Mouse (Mus musculus) limb, embryonic 12.5 days (tissue): Measurements from ENCODE around the gene Acad12. TPM values are rescaled to one million over a fixed set of nuclear protein-coding genes. Genes with fewer than 3 reads are reported as not detected.
"Not testable (repeated sequence)": the region's sequence is repeated elsewhere in the genome, so short reads cannot be mapped to it uniquely, and the experiment has no call there.

ENCODE experiments used
- ATAC-seq: fragments of 200-750 bp; cut with Nextera tagmentation; 2 replicates; pipeline ENCODE4 v1.8.0; 2017; ENCODE audit warnings: low read depth, moderate TSS enrichment; ENCODE audit not compliant: insufficient number of reproducible peaks, insufficient read depth, low FRiP score, low TSS enrichment
- H3K27ac ChIP-seq: fragments of 300-500 bp; sonication (generic); 2 replicates; pipeline ENCODE4 v1.5.1; 2016; ENCODE audit warnings: mild to moderate bottlenecking, moderate library complexity
- H3K27me3 ChIP-seq: fragments of 300-500 bp; sonication (generic); 2 replicates; pipeline ENCODE4 v1.6.1; 2016; ENCODE audit warnings: mild to moderate bottlenecking, moderate library complexity
- H3K36me3 ChIP-seq: fragments of 300-500 bp; sonication (generic); 2 replicates; pipeline ENCODE4 v1.6.1; 2016; ENCODE audit warnings: mild to moderate bottlenecking, moderate library complexity
- H3K4me1 ChIP-seq: fragments of 300-500 bp; sonication (generic); replicated peaks from 2 replicates; pipeline ENCODE4 v1.6.1; 2016
- H3K4me2 ChIP-seq: fragments of 300-500 bp; sonication (generic); 2 replicates; pipeline ENCODE4 v1.6.1; 2016; ENCODE audit warnings: mild to moderate bottlenecking, moderate library complexity
- H3K4me3 ChIP-seq: fragments of 300-500 bp; sonication (generic); replicated peaks from 2 replicates; pipeline ENCODE4 v1.5.1; 2016; ENCODE audit warnings: mild to moderate bottlenecking
- H3K9ac ChIP-seq: fragments of 300-500 bp; sonication (generic); replicated peaks from 2 replicates; pipeline ENCODE4 v1.6.1; 2016; ENCODE audit warnings: mild to moderate bottlenecking, moderate library complexity
- H3K9me3 ChIP-seq: fragments of 300-500 bp; sonication (generic); 2 replicates; pipeline ENCODE4 v1.6.1; 2016; ENCODE audit warnings: mild to moderate bottlenecking, moderate library complexity
- WGBS: fragments of 180-500 bp; shearing (Covaris S2); methylation state at CpG from one replicate; pipeline ENCODE4 v1.1.7; 2016; 5-methylcytosine and 5-hydroxymethylcytosine counted together
- polyA plus RNA-seq: library from polyadenylated mRNA; unstranded; fragments of >200 nt; fragmentation: Nextera tagmentation; extraction: Ambion mirVana; gene quantifications from 2 replicates; pipeline ENCODE4 v1.2.1, GENCODE M21; 2016

The Acad12 gene
- polyA plus RNA-seq = 2.8 and 3.3 TPM in 2 replicates

GRCm38 (mm10) chr5:121618592-121619513 is at the start of gene Acad12:
Acad12 (minus strand) TSS chr5:121618938.
- Histone ChIP-seq H3K4me1 (peaks cover 12% of the 10 kb centered on the region), H3K27ac (peak within 1 kb of the TSS; percentile 78), H3K9ac (peak within 1 kb of the TSS; percentile 79), H3K36me3 (no peaks in the 10 kb centered on the region), H3K4me3 (peak within 1 kb of the TSS; percentile 72), H3K4me2 (peak within 1 kb of the TSS; percentile 67), H3K9me3 (no peaks in the 10 kb centered on the region), H3K27me3 (no peaks in the 10 kb centered on the region)
- WGBS = 1% methylated on average over 57 of the region's 58 CpGs
- peak; percentile 46; the same call in 1 of the 2 replicates for ATAC-seq

- Histone ChIP-seq H3K4me1 (no peaks in the 10 kb centered on the region), H3K9me3 (0 out of 2 replicates have a peak, but pooled peaks cover 5% of the 10 kb centered on the region), H3K4me2 (no peak overlapping the region), H3K9ac (no peak overlapping the region), H3K4me3 (no peak overlapping the region), H3K36me3 (peaks cover 84% of the 10 kb centered on the region), H3K27ac (no peak overlapping the region), H3K27me3 (no peaks in the 10 kb centered on the region)
- ATAC-seq = no peak
- 72% methylated on average over 6 of the region's 6 CpGs for WGBS
Observed at GRCm38 (mm10) chr5:121668411-121668810, 49.7 kb upstream of the Acad12 start.

GRCm38 (mm10) chr5:121667067-121667466 is 48.3 kb upstream of the Acad12 start:
- ATAC-seq = no peak
- H3K4me1 ChIP-seq = no peaks in the 10 kb centered on the region; the same call in 1 of the 2 replicates
- H3K9me3 ChIP-seq = 0 out of 2 replicates have a peak, but pooled peaks cover 5% of the 10 kb centered on the region
- H3K27ac ChIP-seq = no peak overlapping the region
- H3K36me3 ChIP-seq = peaks cover 81% of the 10 kb centered on the region
- 93% methylated on average over 4 of the region's 4 CpGs for WGBS
- no peaks in the 10 kb centered on the region for H3K27me3 ChIP-seq
- no peak overlapping the region for H3K9ac ChIP-seq
- H3K4me3 ChIP-seq = no peak overlapping the region
- no peak overlapping the region for H3K4me2 ChIP-seq

DNA sequence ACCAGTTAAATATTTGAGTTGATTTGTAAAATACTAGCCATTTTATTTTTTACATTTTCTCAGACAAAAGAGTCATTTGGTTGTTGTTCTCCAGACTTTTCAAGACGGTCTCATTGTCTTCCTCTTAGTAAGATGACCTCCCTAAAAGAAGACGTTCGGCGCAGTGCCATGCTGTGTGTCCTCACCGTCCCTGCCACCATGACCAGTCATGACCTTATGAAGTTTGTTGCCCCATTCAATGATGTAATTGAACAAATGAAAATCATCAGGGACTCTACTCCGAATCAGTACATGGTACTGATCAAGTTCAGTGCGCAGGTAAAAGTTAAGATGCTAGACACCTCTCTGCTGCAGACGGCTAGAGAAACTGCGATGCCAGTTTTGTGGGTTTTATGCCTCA is 46.2 kb upstream of the Acad12 start:
- peaks cover 66% of the 10 kb centered on the region for H3K36me3 ChIP-seq
- H3K4me3 ChIP-seq = no peak overlapping the region
- H3K27me3 ChIP-seq = no peaks in the 10 kb centered on the region
- H3K27ac ChIP-seq = no peak overlapping the region
- H3K4me2 ChIP-seq = no peak overlapping the region
- 0 out of 2 replicates have a peak, but pooled peaks cover under 1% of the 10 kb centered on the region for H3K9me3 ChIP-seq
- peaks cover 8% of the 10 kb centered on the region for H3K4me1 ChIP-seq
- H3K9ac ChIP-seq = no peak overlapping the region
- no peak for ATAC-seq
- 96% methylated on average over 9 of the region's 9 CpGs for WGBS

DNA sequence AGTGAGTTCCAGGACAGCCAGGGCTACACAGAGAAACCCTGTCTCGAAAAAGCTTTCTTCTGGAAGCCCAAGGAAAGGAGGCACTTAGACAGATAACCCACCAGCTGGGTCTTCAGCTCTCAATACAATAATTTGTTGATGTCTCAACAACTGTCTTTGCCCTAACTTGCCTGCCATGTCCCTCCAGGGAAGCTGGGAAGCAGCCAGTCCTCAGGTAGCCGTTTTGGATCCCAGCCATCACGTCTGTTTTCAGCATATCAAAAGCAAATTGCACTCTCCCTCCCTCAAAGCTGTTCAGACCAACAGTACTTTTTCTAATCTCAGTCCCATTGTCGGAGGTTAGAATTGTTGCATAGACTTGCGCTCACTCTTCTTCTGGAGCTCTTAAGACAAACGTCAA is 45.3 kb upstream of the Acad12 start:
- H3K9ac ChIP-seq = no peak overlapping the region
- H3K27ac ChIP-seq = no peak overlapping the region
- H3K4me1 ChIP-seq = peaks cover 8% of the 10 kb centered on the region
- H3K27me3 ChIP-seq = no peaks in the 10 kb centered on the region
- ATAC-seq = no peak
- no peak overlapping the region for H3K4me3 ChIP-seq
- no peak overlapping the region for H3K4me2 ChIP-seq
- peaks cover 58% of the 10 kb centered on the region for H3K36me3 ChIP-seq
- 77% methylated on average over 6 of the region's 6 CpGs for WGBS
- H3K9me3 ChIP-seq = no peaks in the 10 kb centered on the region

GRCm38 (mm10) chr5:121663456-121663855 is 44.7 kb upstream of the Acad12 start:
- Histone ChIP-seq H3K4me3 (no peak overlapping the region), H3K36me3 (peaks cover 52% of the 10 kb centered on the region), H3K9me3 (no peaks in the 10 kb centered on the region), H3K27me3 (no peaks in the 10 kb centered on the region), H3K9ac (no peak overlapping the region), H3K4me1 (peaks cover 8% of the 10 kb centered on the region), H3K27ac (no peak overlapping the region), H3K4me2 (no peak overlapping the region)
- 89% methylated on average over 8 of the region's 8 CpGs for WGBS
- no peak for ATAC-seq

GRCm38 (mm10) chr5:121661494-121661893 is 42.8 kb upstream of the Acad12 start:
- Histone ChIP-seq H3K9ac (peak overlapping the region; percentile 89), H3K9me3 (no peaks in the 10 kb centered on the region), H3K4me1 (peaks cover 8% of the 10 kb centered on the region), H3K4me3 (peak overlapping the region; percentile 98), H3K36me3 (peaks cover 34% of the 10 kb centered on the region), H3K4me2 (peak overlapping the region; percentile 87), H3K27me3 (no peaks in the 10 kb centered on the region), H3K27ac (no peak overlapping the region)
- WGBS = 80% methylated on average over 5 of the region's 5 CpGs
- ATAC-seq = no peak

DNA sequence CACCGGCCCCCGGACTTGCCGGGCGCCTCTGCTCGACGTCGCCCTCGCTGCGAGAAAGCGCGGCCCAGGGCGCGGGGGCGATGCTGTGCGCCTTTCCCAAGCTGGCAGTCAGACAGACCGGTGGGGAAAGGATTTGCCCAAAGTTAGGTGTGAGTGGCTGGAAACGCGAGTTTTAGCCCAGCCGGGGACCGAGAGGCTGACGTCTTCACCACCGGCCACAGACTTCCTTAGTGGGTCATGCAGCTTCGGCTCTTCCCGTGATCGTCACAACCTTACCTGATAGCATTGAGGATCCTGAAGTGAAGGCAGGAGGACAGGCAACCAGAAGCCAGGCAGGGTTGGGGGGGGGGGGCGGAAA is 42.1 kb upstream of the Acad12 start:
- Histone ChIP-seq H3K4me3 (peak overlapping the region; percentile 98), H3K4me1 (peaks cover 8% of the 10 kb centered on the region), H3K27ac (peak overlapping the region; percentile 78), H3K27me3 (no peaks in the 10 kb centered on the region), H3K4me2 (peak overlapping the region; percentile 87), H3K9ac (peak overlapping the region; percentile 89), H3K9me3 (no peaks in the 10 kb centered on the region), H3K36me3 (peaks cover 30% of the 10 kb centered on the region)
- 0 out of 2 replicates have a peak, but pooled peaks have one; percentile 11 for ATAC-seq
- under 1% methylated on average over 26 of the region's 26 CpGs for WGBS

DNA sequence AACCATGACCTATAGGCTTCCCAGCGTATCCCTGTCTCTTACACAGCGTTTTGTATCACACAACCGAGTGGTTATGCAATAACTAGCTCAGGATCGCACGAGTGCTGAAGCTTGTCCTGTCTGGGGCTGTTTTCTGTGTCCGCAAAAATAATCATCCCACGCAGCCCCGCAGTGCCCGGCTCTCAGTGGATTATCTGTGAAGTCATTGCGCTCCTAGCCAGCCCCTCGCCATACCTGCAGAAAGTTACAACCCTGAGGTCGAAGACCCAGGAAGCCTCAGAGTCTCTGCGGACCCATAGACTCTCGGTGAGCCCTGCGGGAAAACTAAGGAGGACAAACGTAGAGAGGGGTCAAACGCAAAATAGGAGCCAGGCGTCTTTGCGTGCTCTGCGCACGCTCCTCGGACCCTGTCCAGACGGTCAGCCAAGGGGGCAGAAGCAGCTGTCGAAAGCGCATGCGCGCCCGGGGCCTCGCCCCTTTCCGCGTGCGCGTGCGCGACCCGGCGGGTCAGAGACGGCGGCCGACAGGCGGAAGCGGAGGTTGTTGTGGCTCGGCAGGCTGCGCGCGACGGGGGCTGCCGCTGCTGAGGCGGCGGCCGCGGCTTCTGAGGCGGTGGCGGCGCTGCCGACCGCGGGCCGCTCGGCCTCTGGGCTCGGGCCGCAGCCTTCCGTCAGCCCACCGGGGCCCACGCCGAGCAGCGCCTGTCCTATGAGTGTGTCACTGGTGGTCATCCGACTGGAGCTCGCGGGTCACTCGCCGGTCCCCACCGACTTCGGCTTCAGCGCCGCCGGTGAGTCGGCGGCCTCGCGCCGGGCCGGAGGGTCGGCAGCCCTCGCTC is 41.5 kb upstream of the Acad12 start, which contains the start of the genes Acad10 and Brap:
Gene Acad10 (minus strand): TSS at position 456 of the 838 bp plus-strand sequence.
Gene Brap (plus strand): TSS at position 505 of the 838 bp plus-strand sequence.
- Histone ChIP-seq H3K27ac (peak within 1 kb of the TSS; percentile 78), H3K9ac (peak within 1 kb of the TSS; percentile 89), H3K27me3 (no peaks in the 10 kb centered on the region), H3K36me3 (peaks cover 29% of the 10 kb centered on the region), H3K9me3 (no peaks in the 10 kb centered on the region), H3K4me1 (peaks cover 8% of the 10 kb centered on the region), H3K4me3 (peak within 1 kb of the TSS; percentile 98), H3K4me2 (peak within 1 kb of the TSS; percentile 87)
- WGBS = 2% methylated on average over 84 of the region's 85 CpGs
- peak; percentile 76 for ATAC-seq

GRCm38 (mm10) chr5:121657656-121658055 is 38.9 kb upstream of the Acad12 start:
- not testable (repeated sequence) for H3K4me2 ChIP-seq, H3K27me3 ChIP-seq, H3K4me1 ChIP-seq, H3K9ac ChIP-seq, H3K9me3 ChIP-seq, H3K4me3 ChIP-seq, H3K36me3 ChIP-seq, ATAC-seq, H3K27ac ChIP-seq
- 84% methylated on average over 6 of the region's 6 CpGs for WGBS

- not testable (repeated sequence) for H3K4me2 ChIP-seq, ATAC-seq, H3K4me1 ChIP-seq, H3K9ac ChIP-seq, H3K27ac ChIP-seq, H3K4me3 ChIP-seq, H3K9me3 ChIP-seq, H3K36me3 ChIP-seq, H3K27me3 ChIP-seq
- 84% methylated on average over 6 of the region's 6 CpGs for WGBS
Observed at GRCm38 (mm10) chr5:121656866-121657265, 38.1 kb upstream of the Acad12 start.
